Mouse (Mus musculus) liver, postnatal 0 days (tissue): Measurements from ENCODE around the gene Shisa4. TPM values are rescaled to one million over a fixed set of nuclear protein-coding genes. Genes with fewer than 3 reads are reported as not detected.

Experiments
- ATAC-seq: fragments of 200-750 bp; cut with Nextera tagmentation; 2 replicates; pipeline ENCODE4 v1.8.0; 2017; ENCODE audit warnings: mild to moderate bottlenecking, moderate library complexity
- DNase-seq: peaks from one replicate; pipeline ENCODE4 v3.0.0-alpha.2; 2016
- H3K27ac ChIP-seq: fragments of 300-500 bp; sonication (generic); 2 replicates; pipeline ENCODE4 v1.5.1; 2014; ENCODE audit warnings: antibody characterized with exemption, moderate library complexity, mild to moderate bottlenecking, low read depth
- H3K27me3 ChIP-seq: fragments of 300-500 bp; sonication (generic); 2 replicates; pipeline ENCODE4 v1.6.1; 2014; ENCODE audit warnings: low read length, control low read depth, mixed read lengths; ENCODE audit not compliant: insufficient read depth
- H3K36me3 ChIP-seq: fragments of 300-500 bp; sonication (generic); replicated peaks from 2 replicates; pipeline ENCODE4 v1.6.1; 2014; ENCODE audit warnings: mild to moderate bottlenecking, control low read depth, low read length, moderate library complexity, mixed read lengths; ENCODE audit not compliant: insufficient read depth
- H3K4me1 ChIP-seq: fragments of 300-500 bp; sonication (generic); 2 replicates; pipeline ENCODE4 v1.6.1; 2014; ENCODE audit warnings: antibody characterized with exemption, mild to moderate bottlenecking, control low read depth; ENCODE audit not compliant: insufficient read depth
- H3K4me2 ChIP-seq: fragments of 300-500 bp; sonication (generic); 2 replicates; pipeline ENCODE4 v1.6.1; 2014; ENCODE audit warnings: low read depth, mild to moderate bottlenecking, low read length, moderate library complexity, mixed read lengths
- H3K4me3 ChIP-seq: fragments of 300-500 bp; sonication (generic); 2 replicates; pipeline ENCODE4 v1.5.1; 2014; ENCODE audit warnings: low read depth, low read length
- H3K9ac ChIP-seq: fragments of 300-500 bp; sonication (generic); replicated peaks from 2 replicates; pipeline ENCODE4 v1.6.1; 2014; ENCODE audit warnings: mild to moderate bottlenecking, moderate library complexity
- H3K9me3 ChIP-seq: fragments of 300-500 bp; sonication (generic); 2 replicates; pipeline ENCODE4 v1.6.1; 2016; ENCODE audit warnings: mild to moderate bottlenecking, control low read depth, low read length, mixed read lengths
- CTCF ChIP-seq: sonication (generic); IDR thresholded peaks from 2 replicates; pipeline ENCODE4 v1.5.1; 2016; ENCODE audit warnings: antibody characterized with exemption, low read depth
- EP300 ChIP-seq: IDR thresholded peaks from 2 replicates; pipeline ENCODE4 v1.6.1; 2016; ENCODE audit warnings: antibody characterized with exemption, low read depth, mild to moderate bottlenecking
- WGBS: fragments of 180-500 bp; shearing (Covaris S2); extraction: QIAGEN DNeasy Blood & Tissue Kit; methylation state at CpG from one replicate; pipeline ENCODE4 v1.1.7; 2014; ENCODE audit not compliant: insufficient replicate concordance; 5-methylcytosine and 5-hydroxymethylcytosine counted together
- polyA plus RNA-seq: library from polyadenylated mRNA; unstranded; fragments of >200 nt; fragmentation: Nextera tagmentation; extraction: Ambion mirVana; gene quantifications from 2 replicates; pipeline ENCODE4 v1.2.1, GENCODE M21; 2015

Shisa4 gene
- polyA plus RNA-seq = 1.5 and 1.8 TPM in 2 replicates

- Histone ChIP-seq H3K27me3 (peaks cover 10% of the 10 kb centered on the region; the same call in 1 of the 2 replicates), H3K4me3 (peak within 1 kb of the TSS; percentile 44), H3K27ac (no peak within 1 kb of the TSS), H3K9ac (peak within 1 kb of the TSS; percentile 37), H3K4me1 (peaks cover 8% of the 10 kb centered on the region), H3K9me3 (no peaks in the 10 kb centered on the region), H3K4me2 (peak within 1 kb of the TSS; percentile 73), H3K36me3 (no peaks in the 10 kb centered on the region)
- TF ChIP-seq EP300 = no peak
- no peak for TF ChIP-seq CTCF
- WGBS = 6% methylated on average over 34 of the region's 38 CpGs
- peak; percentile 52 for DNase-seq
- peak; percentile 65 for ATAC-seq
Observed at GRCm38 (mm10) chr1:135374868-135375581, at the start of gene Shisa4. TSS of gene Shisa4 (minus strand) at chr1:135375237.

GRCm38 (mm10) chr1:135422772-135423171, 47.7 kb upstream of the Shisa4 start:
- Histone ChIP-seq H3K27me3 (no peaks in the 10 kb centered on the region), H3K27ac (no peak overlapping the region), H3K4me3 (no peak overlapping the region), H3K36me3 (peaks cover 25% of the 10 kb centered on the region), H3K4me2 (no peak overlapping the region), H3K9me3 (no peaks in the 10 kb centered on the region), H3K9ac (no peak overlapping the region), H3K4me1 (peaks cover 7% of the 10 kb centered on the region; the same call in 1 of the 2 replicates)
- DNase-seq (no peak), ATAC-seq (no peak)
- no peak for TF ChIP-seq CTCF
- no peak for TF ChIP-seq EP300
- WGBS = 81% methylated on average over 6 of the region's 6 CpGs

GRCm38 (mm10) chr1:135413996-135414395, 39.0 kb upstream of the Shisa4 start:
- Histone ChIP-seq H3K27me3 (no peaks in the 10 kb centered on the region), H3K9me3 (no peaks in the 10 kb centered on the region), H3K27ac (no peak overlapping the region), H3K36me3 (peaks cover 69% of the 10 kb centered on the region), H3K4me1 (no peaks in the 10 kb centered on the region), H3K4me2 (no peak overlapping the region), H3K9ac (no peak overlapping the region), H3K4me3 (no peak overlapping the region)
- TF ChIP-seq CTCF (no peak), EP300 (no peak)
- DNase-seq (no peak), ATAC-seq (no peak)

- 85% methylated on average over 4 of the region's 4 CpGs for WGBS
- peaks cover 67% of the 10 kb centered on the region for H3K36me3 ChIP-seq
Observed at GRCm38 (mm10) chr1:135412130-135412529, 37.1 kb upstream of the Shisa4 start.

GRCm38 (mm10) chr1:135410967-135411366, 35.9 kb upstream of the Shisa4 start:
- H3K27me3 ChIP-seq = no peaks in the 10 kb centered on the region
- peaks cover 65% of the 10 kb centered on the region for H3K36me3 ChIP-seq
- DNase-seq (no peak), ATAC-seq (peak; percentile 58)
- H3K4me1 ChIP-seq = no peaks in the 10 kb centered on the region
- no peak overlapping the region for H3K9ac ChIP-seq
- H3K4me3 ChIP-seq = no peak overlapping the region
- no peak for TF ChIP-seq CTCF
- TF ChIP-seq EP300 = no peak
- no peaks in the 10 kb centered on the region for H3K9me3 ChIP-seq
- WGBS = 59% methylated on average over 2 of the region's 2 CpGs
- H3K4me2 ChIP-seq = no peak overlapping the region
- no peak overlapping the region for H3K27ac ChIP-seq

More at GRCm38 (mm10) chr1:135412130-135412529, 37.1 kb upstream of the Shisa4 start:
- no peak for ATAC-seq
- H3K9me3 ChIP-seq = no peaks in the 10 kb centered on the region
- TF ChIP-seq EP300 = no peak
- TF ChIP-seq CTCF = no peak
- H3K4me2 ChIP-seq = no peak overlapping the region
- no peaks in the 10 kb centered on the region for H3K27me3 ChIP-seq
- no peak overlapping the region for H3K4me3 ChIP-seq
- H3K27ac ChIP-seq = no peak overlapping the region
- no peaks in the 10 kb centered on the region for H3K4me1 ChIP-seq
- no peak for DNase-seq
- H3K9ac ChIP-seq = no peak overlapping the region

GRCm38 (mm10) chr1:135408973-135409372, 33.9 kb upstream of the Shisa4 start:
- H3K27ac ChIP-seq = no peak overlapping the region

More at GRCm38 (mm10) chr1:135408973-135409372, 33.9 kb upstream of the Shisa4 start:
- no peaks in the 10 kb centered on the region for H3K4me1 ChIP-seq
- ATAC-seq (no peak), DNase-seq (no peak)
- no peaks in the 10 kb centered on the region for H3K9me3 ChIP-seq
- TF ChIP-seq EP300 = no peak
- TF ChIP-seq CTCF = no peak
- 92% methylated on average over 4 of the region's 4 CpGs for WGBS
- H3K27me3 ChIP-seq = no peaks in the 10 kb centered on the region
- no peak overlapping the region for H3K9ac ChIP-seq
- H3K4me3 ChIP-seq = no peak overlapping the region
- H3K36me3 ChIP-seq = peaks cover 68% of the 10 kb centered on the region
- H3K4me2 ChIP-seq = no peak overlapping the region
